Mouse (Mus musculus): ENCODE data around the gene Rexo4.

GRCm38 (mm10) chr2:27007701-27008100 is 43.5 kb upstream of the Rexo4 start:
- TF ChIP-seq CTCF (IDR thresholded peaks at IDR 0.05; ENCODE audit: extremely low read depth, insufficient read depth, low read length) (no peak), POLR2A (IDR thresholded peaks at IDR 0.05; ENCODE audit: extremely low read depth, insufficient read depth, low read length) (no peak)

Measured in cortical plate, adult 2 months (tissue).